Mouse (Mus musculus): ENCODE measurements around the gene Rhobtb1.

DNA sequence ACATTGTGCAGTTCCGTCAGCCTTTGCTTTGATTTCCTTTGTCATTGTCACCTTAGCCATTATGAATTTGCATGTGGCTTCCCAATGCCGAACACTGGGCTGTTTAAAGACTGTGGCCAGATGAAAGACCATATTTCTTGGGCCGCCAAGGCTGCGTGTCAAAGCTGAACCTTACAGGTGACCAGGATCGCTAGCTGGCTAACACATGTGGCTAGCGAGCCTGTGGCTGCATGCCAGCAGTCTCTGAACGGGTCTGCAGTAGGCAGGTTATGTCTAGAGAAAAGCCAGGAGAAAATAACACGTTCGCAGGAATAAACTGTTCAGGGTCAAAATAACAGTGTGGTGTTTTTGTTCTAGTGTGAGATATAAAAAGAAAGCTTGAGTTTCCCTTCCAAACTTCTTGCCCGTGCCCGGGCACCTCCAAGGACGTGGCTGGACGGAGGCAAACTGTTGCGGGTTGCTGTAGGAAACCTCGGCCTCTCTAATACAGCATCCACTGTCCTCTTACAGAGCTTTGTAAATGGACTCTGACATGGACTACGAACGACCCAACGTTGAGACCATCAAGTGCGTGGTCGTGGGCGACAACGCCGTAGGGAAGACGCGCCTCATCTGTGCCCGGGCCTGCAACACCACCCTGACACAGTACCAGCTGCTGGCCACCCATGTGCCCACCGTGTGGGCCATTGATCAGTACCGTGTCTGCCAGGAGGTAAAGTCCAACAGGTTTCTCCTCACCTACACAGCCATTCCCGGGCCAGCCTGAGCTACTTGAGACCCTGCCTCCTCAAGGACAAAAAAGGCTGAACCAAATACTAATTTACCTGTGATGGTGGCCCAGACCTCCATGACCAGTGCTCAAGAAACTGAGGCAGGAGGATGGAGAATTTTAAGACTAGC is 97.3 kb downstream of the Rhobtb1 start:
- TF ChIP-seq CTCF (IDR thresholded peaks at IDR 0.05; ENCODE audit: extremely low read depth, insufficient read depth, low read length) (no peak), POLR2A (IDR thresholded peaks at IDR 0.05; ENCODE audit: extremely low read depth, insufficient read depth, low read length) (no peak)

All from cortical plate, adult 2 months (tissue).